Mouse (Mus musculus): ENCODE measurements around the gene Gm2a. TPM values are rescaled to one million over a fixed set of nuclear protein-coding genes. Genes with fewer than 3 reads are reported as not detected.
"Not testable (repeated sequence)": the region's sequence is repeated elsewhere in the genome, so short reads cannot be mapped to it uniquely, and the experiment has no call there.

Gene Gm2a
- total RNA-seq, 2 experiments from 2014 or later, result 220 to 225 TPM

- no peak for DNase-seq
Observed at GRCm38 (mm10) chr11:55096731-55097462, 1.0 kb upstream of the Gm2a start.

- DNase-seq, result no peak
Observed at GRCm38 (mm10) chr11:55098189-55098915, 437 bp downstream of the Gm2a start.

- DNase-seq, result no peak
Observed at GRCm38 (mm10) chr11:55099019-55099771, 1.3 kb downstream of the Gm2a start.

- no peak for DNase-seq
Observed at GRCm38 (mm10) chr11:55099868-55100267, 2.0 kb downstream of the Gm2a start.

GRCm38 (mm10) chr11:55102015-55102414 lies 4.1 kb downstream of the Gm2a start:
- DNase-seq, result no peak

- peak; percentile 68 to 70 for DNase-seq
Observed at GRCm38 (mm10) chr11:55103229-55103628, 5.3 kb downstream of the Gm2a start.

GRCm38 (mm10) chr11:55105389-55105788 lies 7.5 kb downstream of the Gm2a start:
- DNase-seq, result no peak

- no peak for DNase-seq
Observed at GRCm38 (mm10) chr11:55106636-55107035, 8.7 kb downstream of the Gm2a start.

- DNase-seq, result no peak
Observed at GRCm38 (mm10) chr11:55109521-55110300, 11.8 kb downstream of the Gm2a start.

- peak in 1 of 2 experiments; percentile 34 for DNase-seq
Observed at GRCm38 (mm10) chr11:55110566-55111169, 12.8 kb downstream of the Gm2a start.

- DNase-seq, result no peak
Observed at GRCm38 (mm10) chr11:55113209-55113860, 15.4 kb downstream of the Gm2a start.

- DNase-seq, result not testable (repeated sequence)
Observed at GRCm38 (mm10) chr11:55113861-55114250, 15.9 kb downstream of the Gm2a start.

GRCm38 (mm10) chr11:55114291-55114690 lies 16.4 kb downstream of the Gm2a start:
- no peak for DNase-seq

GRCm38 (mm10) chr11:55116004-55116403 lies 18.1 kb downstream of the Gm2a start:
- DNase-seq, result peak; percentile 35 to 55

- no peak for DNase-seq
Observed at GRCm38 (mm10) chr11:55117031-55117430, 19.1 kb downstream of the Gm2a start.

GRCm38 (mm10) chr11:55120279-55120678 lies 22.4 kb downstream of the Gm2a start:
- no peak for DNase-seq

- no peak for DNase-seq
Observed at GRCm38 (mm10) chr11:55120821-55121271, 22.9 kb downstream of the Gm2a start.

GRCm38 (mm10) chr11:55121430-55121829 lies 23.5 kb downstream of the Gm2a start:
- no peak for DNase-seq

GRCm38 (mm10) chr11:55126663-55127062 lies 28.7 kb downstream of the Gm2a start:
- no peak for DNase-seq

- peak; percentile 55 to 58 for DNase-seq
Observed at GRCm38 (mm10) chr11:55127937-55128336, 30.0 kb downstream of the Gm2a start.

- no peak for DNase-seq
Observed at GRCm38 (mm10) chr11:55128411-55128810, 30.5 kb downstream of the Gm2a start.

Measured in adrenal gland, postnatal 36 days (tissue).